Comparison of ENCODE assay signal across 8 mouse cellular contexts in genomic region chr2:51145838-51146470, GRCm38 (mm10). TPM values are rescaled to one million over a fixed set of nuclear protein-coding genes. Genes with fewer than 3 reads are reported as not detected.
DNase-seq lines count a peak whose midpoint lies in the region; ATAC-seq and TF ChIP-seq lines count a peak whose summit lies in the region.

No protein-coding gene starts in this region.

- H3K27me3 ChIP-seq in embryonic facial prominence, embryonic 14.5 days (replicated peaks; ENCODE audit: control insufficient read depth, insufficient read depth, low read length), result no peaks in the 10 kb centered on the region
- H3K27me3 ChIP-seq in heart, embryonic 11.5 days (ENCODE audit: control insufficient read depth, insufficient read depth, low read length), result peaks cover under 1% of the 10 kb centered on the region; the same call in 1 of the 2 replicates
- H3K27me3 ChIP-seq in liver, embryonic 14.5 days (ENCODE audit: control insufficient read depth, insufficient read depth, low read length), result peaks cover 21% of the 10 kb centered on the region
- no peaks in the 10 kb centered on the region for H3K27me3 ChIP-seq in neural tube, embryonic 14.5 days (ENCODE audit: control insufficient read depth, insufficient read depth, low read length)

- TF ChIP-seq CTCF in liver, embryonic 14.5 days (IDR thresholded peaks at IDR 0.05; ENCODE audit: low read depth), result no peak

- H3K4me2 ChIP-seq in embryonic facial prominence, embryonic 14.5 days (ENCODE audit: low read depth, low read length), result peak overlapping the region; percentile 70
- H3K4me2 ChIP-seq in heart, embryonic 11.5 days, result peak overlapping the region; percentile 74
- peak overlapping the region; percentile 31 for H3K4me2 ChIP-seq in liver, embryonic 14.5 days (ENCODE audit: low read depth)
- peak overlapping the region; percentile 65 for H3K4me2 ChIP-seq in neural tube, embryonic 14.5 days (ENCODE audit: low read depth, low read length)

- no peak for TF ChIP-seq EP300 in liver, embryonic 14.5 days (IDR thresholded peaks at IDR 0.05; ENCODE audit: low read depth)

- peak; percentile 19 for DNase-seq in ovary, postnatal 36 days (ENCODE audit: low spot score)
- DNase-seq in ovary, postnatal 14 days (ENCODE audit: low spot score), result no peak
- DNase-seq in embryonic facial prominence, embryonic 14.5 days (ENCODE audit: low spot score), result peak; percentile 83
- DNase-seq in kidney, postnatal 36 days, result peak; percentile 25 to 39
- DNase-seq in liver, embryonic 14.5 days (ENCODE audit: low read depth in 3 of 3, low spot score in 3 of 3), result no peak

- H3K27ac ChIP-seq in embryonic facial prominence, embryonic 14.5 days (replicated peaks; ENCODE audit: low read depth, low read length), result peak overlapping the region; percentile 93
- 0 out of 2 replicates have a peak overlapping the region, but pooled peaks have one; percentile 15 for H3K27ac ChIP-seq in heart, embryonic 11.5 days (ENCODE audit: low read depth, low read length)
- H3K27ac ChIP-seq in liver, embryonic 14.5 days, result no peak overlapping the region
- H3K27ac ChIP-seq in neural tube, embryonic 14.5 days (ENCODE audit: low read depth, low read length), result peak overlapping the region; percentile 93

- peak overlapping the region; percentile 97 for H3K4me3 ChIP-seq in embryonic facial prominence, embryonic 14.5 days (ENCODE audit: low read depth, low read length)
- H3K4me3 ChIP-seq in heart, embryonic 11.5 days (ENCODE audit: low read depth, low read length), result peak overlapping the region; percentile 82
- peak overlapping the region; percentile 34 to 56 for H3K4me3 ChIP-seq in liver, embryonic 14.5 days (ENCODE audit: insufficient read depth in 1 of 2, low read depth in 2 of 2, low read length in 2 of 2)
- H3K4me3 ChIP-seq in neural tube, embryonic 14.5 days (ENCODE audit: low read depth, low read length), result peak overlapping the region; percentile 91

- peaks cover 21% of the 10 kb centered on the region; the same call in 1 of the 2 replicates for H3K36me3 ChIP-seq in embryonic facial prominence, embryonic 14.5 days (ENCODE audit: control insufficient read depth, insufficient read depth, low read length)
- no peaks in the 10 kb centered on the region for H3K36me3 ChIP-seq in heart, embryonic 11.5 days (ENCODE audit: control insufficient read depth, insufficient read depth, low read length)
- no peaks in the 10 kb centered on the region for H3K36me3 ChIP-seq in liver, embryonic 14.5 days (replicated peaks; ENCODE audit: control insufficient read depth, insufficient read depth, low read depth)
- no peaks in the 10 kb centered on the region for H3K36me3 ChIP-seq in neural tube, embryonic 14.5 days (ENCODE audit: control insufficient read depth, insufficient read depth, low read length)

- peaks cover 36% of the 10 kb centered on the region for H3K4me1 ChIP-seq in embryonic facial prominence, embryonic 14.5 days (ENCODE audit: control insufficient read depth, insufficient read depth, low read length)
- peaks cover 22% of the 10 kb centered on the region for H3K4me1 ChIP-seq in heart, embryonic 11.5 days (ENCODE audit: control insufficient read depth, insufficient read depth, low read length)
- peaks cover 0 to 9% of the 10 kb centered on the region in 2 experiments; a peak in 2 of 4 replicates for H3K4me1 ChIP-seq in liver, embryonic 14.5 days (replicated peaks; ENCODE audit: control insufficient read depth in 2 of 2, insufficient read depth in 2 of 2, low read length in 1 of 2)
- H3K4me1 ChIP-seq in neural tube, embryonic 14.5 days (ENCODE audit: control insufficient read depth, insufficient read depth, low read length), result peaks cover 36% of the 10 kb centered on the region

- H3K9ac ChIP-seq in embryonic facial prominence, embryonic 14.5 days (ENCODE audit: low read depth, low read length), result peak overlapping the region; percentile 97
- H3K9ac ChIP-seq in heart, embryonic 11.5 days (ENCODE audit: low read depth, low read length), result no peak overlapping the region; the same call in none of the 2 replicates
- no peak overlapping the region for H3K9ac ChIP-seq in liver, embryonic 14.5 days (replicated peaks)
- peak overlapping the region; percentile 95 for H3K9ac ChIP-seq in neural tube, embryonic 14.5 days (replicated peaks; ENCODE audit: low read depth, low read length)

- ATAC-seq in embryonic facial prominence, embryonic 14.5 days (ENCODE audit: low read depth), result no peak
- no peak for ATAC-seq in heart, embryonic 11.5 days (replicated peaks; ENCODE audit: insufficient number of reproducible peaks, low FRiP score, low TSS enrichment)
- no peak for ATAC-seq in liver, embryonic 14.5 days (ENCODE audit: insufficient read depth)
- ATAC-seq in neural tube, embryonic 14.5 days (ENCODE audit: low read depth), result no peak
- ATAC-seq in activated CD4-positive, CD25-positive, alpha-beta regulatory T cell, adult 4 months, result no peak

- no peaks in the 10 kb centered on the region for H3K9me3 ChIP-seq in embryonic facial prominence, embryonic 14.5 days (ENCODE audit: control insufficient read depth, low read length)
- H3K9me3 ChIP-seq in heart, embryonic 11.5 days (replicated peaks; ENCODE audit: control insufficient read depth, low read length), result no peaks in the 10 kb centered on the region
- no peaks in the 10 kb centered on the region for H3K9me3 ChIP-seq in liver, embryonic 14.5 days (ENCODE audit: control insufficient read depth, low read length)
- H3K9me3 ChIP-seq in neural tube, embryonic 14.5 days (ENCODE audit: control insufficient read depth, low read length), result no peaks in the 10 kb centered on the region

- 10% methylated on average over 7 of the region's 7 CpGs for WGBS in embryonic facial prominence, embryonic 14.5 days
- 10% methylated on average over 7 of the region's 7 CpGs for WGBS in heart, embryonic 11.5 days (ENCODE audit: insufficient replicate concordance)
- 28% methylated on average over 7 of the region's 7 CpGs for WGBS in liver, embryonic 14.5 days (ENCODE audit: insufficient replicate concordance)
- 11% methylated on average over 7 of the region's 7 CpGs for WGBS in neural tube, embryonic 14.5 days

RNA-seq across cellular contexts. Expression of gene Rnd3, which starts 3.0 kb away (rescaled TPM):
- 99.7 and 116 TPM in 2 replicates for polyA plus RNA-seq in embryonic facial prominence, embryonic 14.5 days (2014; fragmentation: Nextera tagmentation; extraction: Ambion mirVana)
- polyA plus RNA-seq in heart, embryonic 11.5 days (2014; fragmentation: Nextera tagmentation; extraction: Ambion mirVana), result 39.9 and 40.4 TPM in 2 replicates
- 3.4 and 4.8 TPM in 2 replicates for polyA plus RNA-seq in liver, embryonic 14.5 days (2012; rRNA removed)
- polyA plus RNA-seq in liver, embryonic 14.5 days (2014; fragmentation: Nextera tagmentation; extraction: Ambion mirVana), result 11.7 and 13.0 TPM in 2 replicates
- polyA plus RNA-seq in neural tube, embryonic 14.5 days (2014; fragmentation: Nextera tagmentation; extraction: Ambion mirVana), result 117 and 129 TPM in 2 replicates
- under 1 TPM in 1 of 2 experiments, not detected in 1; 0.17 TPM for polyA plus RNA-seq in activated CD4-positive, CD25-positive, alpha-beta regulatory T cell, adult 4 months (2017; shearing (Covaris generic))

Comparison
In these comparisons a context has a peak if more than half of its experiments do, and no peak if none do; other contexts are left out.
1. DNase-seq: peak in ovary, postnatal 36 days (single experiment), embryonic facial prominence, embryonic 14.5 days (single experiment) and kidney, postnatal 36 days (2 of 2); none in ovary, postnatal 14 days (single experiment) and liver, embryonic 14.5 days (0 of 3).
2. H3K4me3 ChIP-seq: peak in every context shown above with its lines; median percentile 97 in embryonic facial prominence, embryonic 14.5 days; 91 in neural tube, embryonic 14.5 days; 82 in heart, embryonic 11.5 days; 45 in liver, embryonic 14.5 days.
3. H3K9ac ChIP-seq: peak in embryonic facial prominence, embryonic 14.5 days (single experiment) and neural tube, embryonic 14.5 days (single experiment); none in heart, embryonic 11.5 days (single experiment) and liver, embryonic 14.5 days (single experiment).
4. Peak in every context shown above with its lines, with median percentiles within 50 percentile points of each other: H3K4me2 ChIP-seq.